8 mouse cellular contexts compared by ENCODE assay signal in genomic region chrX:136708168-136708681, GRCm38 (mm10). TPM values are rescaled to one million over a fixed set of nuclear protein-coding genes. Genes with fewer than 3 reads are reported as not detected.
A peak's percentile ranks its signal among the peaks of the same experiment; 100 is the strongest.
DNase-seq lines count a peak whose midpoint lies in the region; ATAC-seq and TF ChIP-seq lines count a peak whose summit lies in the region.

No protein-coding gene starts in this region.

- no peak for TF ChIP-seq EP300 in liver, embryonic 14.5 days (IDR thresholded peaks at IDR 0.05; ENCODE audit: low read depth)

- no peak for ATAC-seq in liver, embryonic 14.5 days (ENCODE audit: insufficient read depth)

- no peak overlapping the region for H3K9ac ChIP-seq in liver, embryonic 14.5 days (replicated peaks)

- H3K4me1 ChIP-seq in E14TG2a.4 (replicated peaks; ENCODE audit: low read depth, low read length): no peaks in the 10 kb centered on the region
- peaks cover 10% of the 10 kb centered on the region for H3K4me1 ChIP-seq in forebrain, embryonic 10.5 days
- H3K4me1 ChIP-seq in liver, embryonic 14.5 days (replicated peaks; ENCODE audit: control insufficient read depth in 2 of 2, insufficient read depth in 2 of 2, low read length in 1 of 2): no peaks in the 10 kb centered on the region

- H3K9me3 ChIP-seq in E14TG2a.4 (ENCODE audit: low read length): no peaks in the 10 kb centered on the region
- no peaks in the 10 kb centered on the region for H3K9me3 ChIP-seq in forebrain, embryonic 10.5 days
- no peaks in the 10 kb centered on the region for H3K9me3 ChIP-seq in liver, embryonic 14.5 days (ENCODE audit: control insufficient read depth, low read length)

- H3K4me2 ChIP-seq in liver, embryonic 14.5 days (ENCODE audit: low read depth): peak overlapping the region; percentile 54

- DNase-seq in brain, adult 2 months (ENCODE audit: low read depth, low spot score): peak; percentile 65
- DNase-seq in forebrain, embryonic 10.5 days (ENCODE audit: extremely low spot score, low spot score): peak; percentile 61
- peak; percentile 54 to 59 for DNase-seq in heart, postnatal 10 days
- peak; percentile 20 to 59 for DNase-seq in kidney, postnatal 25 days
- DNase-seq in liver, embryonic 14.5 days (ENCODE audit: low read depth in 3 of 3, low spot score in 3 of 3): no peak
- peak; percentile 20 to 54 for DNase-seq in natural killer cell, adult 2 months (ENCODE audit: low spot score in 2 of 2)
- peak; percentile 51 for DNase-seq in testis, postnatal 10 days (ENCODE audit: low spot score)

- no peaks in the 10 kb centered on the region for H3K36me3 ChIP-seq in E14TG2a.4 (ENCODE audit: insufficient read depth, low read length)
- H3K36me3 ChIP-seq in forebrain, embryonic 10.5 days (replicated peaks): no peaks in the 10 kb centered on the region
- H3K36me3 ChIP-seq in liver, embryonic 14.5 days (replicated peaks; ENCODE audit: control insufficient read depth, insufficient read depth, low read depth): no peaks in the 10 kb centered on the region

- WGBS in forebrain, embryonic 10.5 days: 12% methylated on average over 18 of the region's 18 CpGs
- WGBS in liver, embryonic 14.5 days (ENCODE audit: insufficient replicate concordance): 18% methylated on average over 18 of the region's 18 CpGs

- no peak for TF ChIP-seq CTCF in E14TG2a.4 (conservative IDR thresholded peaks at IDR 0.05; ENCODE audit: low read length)
- TF ChIP-seq CTCF in liver, embryonic 14.5 days (IDR thresholded peaks at IDR 0.05; ENCODE audit: low read depth): no peak

- H3K4me3 ChIP-seq in E14TG2a.4 (replicated peaks; ENCODE audit: low read length): peak overlapping the region; percentile 75
- peak overlapping the region; percentile 60 for H3K4me3 ChIP-seq in forebrain, embryonic 10.5 days
- H3K4me3 ChIP-seq in liver, embryonic 14.5 days (ENCODE audit: insufficient read depth in 1 of 2, low read depth in 2 of 2, low read length in 2 of 2): peak overlapping the region; percentile 31 to 68

- H3K27me3 ChIP-seq in E14TG2a.4 (ENCODE audit: insufficient read depth, low read length): no peaks in the 10 kb centered on the region
- peaks cover 45% of the 10 kb centered on the region for H3K27me3 ChIP-seq in forebrain, embryonic 10.5 days (ENCODE audit: poor library complexity, severe bottlenecking)
- H3K27me3 ChIP-seq in liver, embryonic 14.5 days (ENCODE audit: control insufficient read depth, insufficient read depth, low read length): no peaks in the 10 kb centered on the region

- intact Hi-C loops in heart, postnatal 10 days (cut with DNase I): no loop called here

- H3K27ac ChIP-seq in forebrain, embryonic 10.5 days: peak overlapping the region; percentile 90
- no peak overlapping the region for H3K27ac ChIP-seq in liver, embryonic 14.5 days

RNA-seq across cellular contexts. Expression of gene Tceal1, which starts 0.4 kb away (rescaled TPM):
- 7.0 and 7.7 TPM in 2 replicates for polyA plus RNA-seq in forebrain, embryonic 10.5 days (2016; fragmentation: Nextera tagmentation; extraction: Ambion mirVana)
- total RNA-seq in heart, postnatal 10 days (2021): 1 to 10 TPM; 5.1 to 6.2 TPM
- 0.21 and 0.37 TPM in 2 replicates for polyA plus RNA-seq in liver, embryonic 14.5 days (2012; rRNA removed)
- polyA plus RNA-seq in liver, embryonic 14.5 days (2014; fragmentation: Nextera tagmentation; extraction: Ambion mirVana): 0.83 and 0.96 TPM in 2 replicates

RNA-seq across cellular contexts. Expression of gene Morf4l2, which starts 35.3 kb away (rescaled TPM):
- 557 and 569 TPM in 2 replicates for polyA plus RNA-seq in forebrain, embryonic 10.5 days (2016; fragmentation: Nextera tagmentation; extraction: Ambion mirVana)
- 100 to 1,000 TPM; 167 to 171 TPM for total RNA-seq in heart, postnatal 10 days (2021)
- polyA plus RNA-seq in liver, embryonic 14.5 days (2012; rRNA removed): 73.8 and 111 TPM in 2 replicates
- 191 and 193 TPM in 2 replicates for polyA plus RNA-seq in liver, embryonic 14.5 days (2014; fragmentation: Nextera tagmentation; extraction: Ambion mirVana)

Comparison
In these comparisons a context has a peak if more than half of its experiments do, and no peak if none do; other contexts are left out.
1. DNase-seq: peak in brain, adult 2 months (single experiment), forebrain, embryonic 10.5 days (single experiment), heart, postnatal 10 days (2 of 2), kidney, postnatal 25 days (2 of 2), natural killer cell, adult 2 months (2 of 2) and testis, postnatal 10 days (single experiment); none in liver, embryonic 14.5 days (0 of 3).
2. Peak in every context shown above with its lines, with median percentiles within 50 percentile points of each other: H3K4me3 ChIP-seq.